Mouse (Mus musculus): ENCODE measurements around the gene Lias. TPM values are rescaled to one million over a fixed set of nuclear protein-coding genes. Genes with fewer than 3 reads are reported as not detected.

Gene Lias
- total RNA-seq, 2 experiments from 2014 or later = 56.7 to 57.9 TPM

Other genes starting within 250 kb of the Lias start
- gene Wdr19, start 191.8 kb upstream of the Lias start, total RNA-seq (2021) = 1 to 10 TPM; 2.6 to 3.0 TPM
- gene Rfc1, start 55.8 kb upstream of the Lias start, total RNA-seq (2021) = 10 to 100 TPM; 27.3 to 30.5 TPM
- 1 to 10 TPM in 1 of 2 experiments, under 1 TPM in 1; 0.79 to 1.7 TPM for gene Klb, start 43.2 kb upstream of the Lias start, total RNA-seq (2021)
- gene Rpl9, start 53 bp upstream of the Lias start, total RNA-seq (2021) = 100 to 1,000 TPM; 756 to 758 TPM
- gene Ugdh, start 44.5 kb downstream of the Lias start, total RNA-seq (2021) = 10 to 100 TPM; 31.5 to 32.1 TPM
- not detected for gene Gm43552, start 101.3 kb downstream of the Lias start, total RNA-seq (2021)
- gene Smim14, start 145.7 kb downstream of the Lias start, total RNA-seq (2021) = 100 to 1,000 TPM; 102 to 107 TPM
- 10 to 100 TPM; 80.3 to 81.8 TPM for gene Ube2k, start 145.7 kb downstream of the Lias start, total RNA-seq (2021)

Measured in heart, postnatal 10 days (tissue).